Mouse (Mus musculus) lung, adult 2 months (tissue): ENCODE results near the gene Avpr1b. TPM values are rescaled to one million over a fixed set of nuclear protein-coding genes. Genes with fewer than 3 reads are reported as not detected.
"Not testable (repeated sequence)": the region's sequence is repeated elsewhere in the genome, so short reads cannot be mapped to it uniquely, and the experiment has no call there.

Source experiments
- DNase-seq: peaks from one replicate; pipeline ENCODE4 v3.0.0; 2022
- H3K4me1 ChIP-seq: fragments of 200-500 bp; 2 replicates; pipeline ENCODE4 v1.6.1; 2011; ENCODE audit warnings: low read length; ENCODE audit not compliant: control insufficient read depth, insufficient read depth
- H3K4me3 ChIP-seq: fragments of 200-500 bp; replicated peaks from 2 replicates; pipeline ENCODE3; 2011; ENCODE audit warnings: low read depth, mild to moderate bottlenecking, control low read depth, low read length; ENCODE audit errors: extremely low read depth
- CTCF ChIP-seq: fragments of 200-500 bp; IDR thresholded peaks from 2 replicates; pipeline ENCODE4 v1.5.1; 2011; ENCODE audit warnings: mild to moderate bottlenecking, low read length, control low read depth; ENCODE audit not compliant: insufficient read depth
- POLR2A ChIP-seq: fragments of 200-500 bp; IDR thresholded peaks from 2 replicates; pipeline ENCODE4 v1.6.1; 2011; ENCODE audit warnings: low read depth, mild to moderate bottlenecking, control low read depth, low read length, borderline replicate concordance; ENCODE audit errors: extremely low read depth
- WGBS: fragments of 180-500 bp; shearing (Covaris S2); methylation state at CpG from one replicate; pipeline ENCODE4 v1.1.7; 2018; 5-methylcytosine and 5-hydroxymethylcytosine counted together
- polyA plus RNA-seq: library from polyadenylated mRNA; depleted of rRNA; stranded (reverse); fragments of >200 nt; gene quantifications from 2 replicates; pipeline ENCODE4 v1.2.3, GENCODE M21; 2012; rRNA removed

The Avpr1b gene
- polyA plus RNA-seq = not detected in 2 replicates

GRCm38 (mm10) chr1:131598905-131599304 is at the start of gene Avpr1b:
Gene Avpr1b, plus strand, starts transcription at chr1:131599239.
- TF ChIP-seq CTCF (no peak), POLR2A (no peak)
- DNase-seq = no peak
- no peak within 1 kb of the TSS for H3K4me3 ChIP-seq
- 28% methylated on average over 12 of the region's 12 CpGs for WGBS
- no peaks in the 10 kb centered on the region for H3K4me1 ChIP-seq

- TF ChIP-seq POLR2A (no peak), CTCF (no peak)
- no peak for DNase-seq
- 82% methylated on average over 2 of the region's 2 CpGs for WGBS
- Histone ChIP-seq H3K4me3 (no peak overlapping the region), H3K4me1 (peaks cover 5% of the 10 kb centered on the region; the same call in 1 of the 2 replicates)
Measured at GRCm38 (mm10) chr1:131551956-131552355, 47.1 kb upstream of the Avpr1b start.

GRCm38 (mm10) chr1:131553428-131553827 is 45.6 kb upstream of the Avpr1b start:
- peaks cover 5% of the 10 kb centered on the region; the same call in 1 of the 2 replicates for H3K4me1 ChIP-seq
- DNase-seq = no peak
- H3K4me3 ChIP-seq = no peak overlapping the region
- TF ChIP-seq CTCF = no peak
- no peak for TF ChIP-seq POLR2A

GRCm38 (mm10) chr1:131555042-131555812 is 43.8 kb upstream of the Avpr1b start:
- peak; percentile 94 for TF ChIP-seq CTCF
- no peak for TF ChIP-seq POLR2A
- DNase-seq = peak; percentile 68
- H3K4me3 ChIP-seq = no peak overlapping the region
- H3K4me1 ChIP-seq = no peaks in the 10 kb centered on the region
- WGBS = 3% methylated on average over 13 of the region's 13 CpGs

- TF ChIP-seq POLR2A = no peak
- no peak for TF ChIP-seq CTCF
- H3K4me1 ChIP-seq = no peaks in the 10 kb centered on the region
- no peak overlapping the region for H3K4me3 ChIP-seq
- DNase-seq = no peak
Measured at GRCm38 (mm10) chr1:131560500-131560899, 38.5 kb upstream of the Avpr1b start.

- H3K4me3 ChIP-seq = no peak overlapping the region
- 93% methylated on average over 2 of the region's 2 CpGs for WGBS
- no peak for DNase-seq
- TF ChIP-seq POLR2A = no peak
- no peak for TF ChIP-seq CTCF
- no peaks in the 10 kb centered on the region for H3K4me1 ChIP-seq
Measured at GRCm38 (mm10) chr1:131562081-131562480, 37.0 kb upstream of the Avpr1b start.

GRCm38 (mm10) chr1:131566056-131566455 is 33.0 kb upstream of the Avpr1b start:
- peak; percentile 8 for DNase-seq
- H3K4me1 ChIP-seq, H3K4me3 ChIP-seq: not testable (repeated sequence)
- 39% methylated on average over 11 of the region's 11 CpGs for WGBS

- no peak for DNase-seq
- WGBS = 76% methylated on average over 6 of the region's 6 CpGs
- Histone ChIP-seq H3K4me1 (no peaks in the 10 kb centered on the region), H3K4me3 (no peak overlapping the region)
- TF ChIP-seq CTCF = no peak
- TF ChIP-seq POLR2A = no peak
Measured at GRCm38 (mm10) chr1:131569721-131570120, 29.3 kb upstream of the Avpr1b start.

GRCm38 (mm10) chr1:131570391-131570790 is 28.6 kb upstream of the Avpr1b start:
- no peak for DNase-seq
- WGBS = 96% methylated on average over 4 of the region's 4 CpGs
- Histone ChIP-seq H3K4me1 (no peaks in the 10 kb centered on the region), H3K4me3 (no peak overlapping the region)
- no peak for TF ChIP-seq POLR2A
- TF ChIP-seq CTCF = no peak

GRCm38 (mm10) chr1:131573721-131574120 is 25.3 kb upstream of the Avpr1b start:
- no peak for TF ChIP-seq POLR2A
- no peak for TF ChIP-seq CTCF
- H3K4me1 ChIP-seq = no peaks in the 10 kb centered on the region
- no peak overlapping the region for H3K4me3 ChIP-seq
- 93% methylated on average over 14 of the region's 14 CpGs for WGBS
- DNase-seq = no peak
